Mouse (Mus musculus) layer of hippocampus, adult 9-11 months (tissue): Measurements from ENCODE around the gene 4921524J17Rik.

Source experiments
- DNase-seq: peaks from one replicate; pipeline ENCODE4 v3.0.0; 2022

Gene 4921524J17Rik

DNA sequence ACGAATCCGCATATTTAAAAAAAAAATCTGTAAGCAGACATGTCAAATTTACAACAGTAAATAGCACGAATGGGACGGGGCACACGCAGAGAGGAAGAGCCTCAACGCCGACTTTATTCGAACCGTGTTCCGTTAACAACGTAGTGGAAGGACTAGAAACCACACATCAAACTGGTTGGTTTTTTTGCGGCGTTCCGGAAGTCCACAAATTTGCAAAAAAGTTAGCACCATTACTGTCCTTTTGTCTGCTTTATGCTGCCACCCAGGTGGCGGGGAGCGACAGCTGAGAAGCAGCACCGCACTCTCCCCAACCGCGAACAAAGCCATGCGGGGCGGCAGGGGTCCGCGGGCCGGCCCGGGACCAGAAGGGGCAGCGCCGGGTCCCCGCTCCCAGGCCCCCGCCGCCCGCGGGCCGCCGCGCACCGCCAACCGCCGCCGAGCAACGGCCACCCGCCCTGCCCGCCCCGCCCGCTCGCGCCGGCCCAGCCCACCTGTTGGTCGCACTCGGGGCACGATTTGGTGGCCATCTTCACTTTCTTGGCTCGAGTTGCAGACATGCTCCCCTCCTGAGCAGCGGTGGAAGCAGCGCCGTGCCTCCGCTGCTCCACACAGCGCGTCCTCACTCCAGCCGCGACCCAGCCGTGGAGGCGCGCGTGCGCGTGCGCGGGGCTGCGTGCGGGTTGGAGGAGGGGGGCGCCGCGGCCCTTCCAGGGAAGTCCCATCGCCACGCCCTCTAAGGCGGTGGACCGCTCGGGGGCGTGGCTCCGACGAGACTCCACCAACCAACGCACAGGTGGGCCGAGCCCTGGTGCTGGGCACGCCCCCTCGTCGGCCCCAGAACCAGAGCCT lies at the start of gene 4921524J17Rik:
4921524J17Rik (minus strand) TSS at position 666 of the 849 bp plus-strand sequence.
- peak; percentile 98 for DNase-seq

DNA sequence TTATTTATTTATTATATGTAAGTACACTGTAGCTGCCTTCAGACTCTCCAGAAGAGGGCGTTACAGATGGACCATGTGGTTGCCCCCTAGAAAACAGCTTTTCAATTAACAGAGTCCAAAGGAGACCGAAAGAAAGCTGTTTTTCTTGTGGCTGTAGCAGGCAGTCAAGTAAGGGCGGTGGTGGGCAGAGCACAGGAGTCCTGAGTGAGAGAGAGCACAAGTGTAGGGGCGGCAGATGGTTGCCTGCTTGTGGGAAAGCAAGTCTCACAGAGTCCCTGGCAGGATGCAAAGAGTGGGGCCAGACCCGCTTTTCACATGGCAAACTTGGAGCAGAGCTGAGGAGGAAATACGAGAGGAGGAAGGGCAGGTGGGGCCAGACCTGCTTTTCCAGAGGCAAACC lies 49.8 kb upstream of the 4921524J17Rik start:
- DNase-seq: peak; percentile 67

DNA sequence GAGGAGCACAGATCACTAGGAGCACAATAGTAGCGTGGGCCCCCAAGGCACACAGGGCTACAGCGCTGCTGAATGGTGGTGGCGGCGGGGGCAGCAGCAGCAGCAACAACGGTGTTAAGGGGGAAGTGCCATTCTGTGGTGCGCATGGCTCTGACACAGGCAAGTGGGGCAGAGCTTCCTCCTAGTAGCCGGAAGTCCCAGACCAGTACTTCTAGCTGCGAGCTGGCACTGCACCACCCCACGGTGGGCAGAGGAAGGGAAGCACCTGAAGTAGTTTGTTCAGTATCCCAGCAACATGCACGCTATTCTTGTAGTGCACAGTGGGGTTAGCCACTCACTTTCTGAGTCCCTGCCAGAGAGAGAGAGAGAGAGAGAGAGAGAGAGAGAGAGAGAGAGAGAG lies 49.3 kb upstream of the 4921524J17Rik start:
- DNase-seq: peak; percentile 51

DNA sequence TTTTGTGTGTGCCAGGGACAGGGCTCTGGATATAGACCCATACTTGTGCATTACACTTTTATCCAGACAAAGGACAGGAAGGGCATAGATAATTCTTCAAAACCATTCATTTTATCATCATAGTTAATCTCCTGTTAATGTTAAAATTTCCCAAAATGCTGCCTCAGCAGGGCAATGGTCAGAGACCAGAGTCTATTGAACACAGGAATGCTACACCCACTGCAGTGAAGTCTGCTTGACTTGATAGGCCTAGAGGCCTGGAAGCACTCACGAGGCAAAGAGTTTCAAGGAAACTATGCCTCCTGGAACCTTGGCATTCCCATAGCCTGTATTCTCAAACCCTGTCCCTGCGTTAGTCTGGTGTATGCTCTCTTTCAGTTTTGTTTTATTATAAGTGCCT lies 47.1 kb upstream of the 4921524J17Rik start:
- DNase-seq: no peak

DNA sequence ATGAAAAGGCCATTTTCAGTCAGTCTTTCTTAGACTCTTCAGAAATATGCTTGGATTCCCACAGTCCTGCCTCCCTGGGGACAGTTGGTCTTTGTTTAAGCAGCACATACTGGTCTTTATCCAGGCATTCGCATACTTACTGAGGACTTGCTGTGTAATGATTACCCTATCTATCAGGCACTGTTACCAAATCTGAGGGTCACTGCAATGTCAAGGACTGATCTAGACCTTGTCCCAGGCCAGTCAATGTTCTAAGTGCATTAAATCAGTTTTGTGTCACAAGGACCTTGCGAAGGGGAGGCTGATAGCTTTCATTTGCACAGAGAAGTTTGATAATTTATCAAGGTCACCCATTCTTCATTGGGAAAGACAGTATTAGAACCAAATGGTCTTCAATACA lies 45.8 kb upstream of the 4921524J17Rik start:
- no peak for DNase-seq

DNA sequence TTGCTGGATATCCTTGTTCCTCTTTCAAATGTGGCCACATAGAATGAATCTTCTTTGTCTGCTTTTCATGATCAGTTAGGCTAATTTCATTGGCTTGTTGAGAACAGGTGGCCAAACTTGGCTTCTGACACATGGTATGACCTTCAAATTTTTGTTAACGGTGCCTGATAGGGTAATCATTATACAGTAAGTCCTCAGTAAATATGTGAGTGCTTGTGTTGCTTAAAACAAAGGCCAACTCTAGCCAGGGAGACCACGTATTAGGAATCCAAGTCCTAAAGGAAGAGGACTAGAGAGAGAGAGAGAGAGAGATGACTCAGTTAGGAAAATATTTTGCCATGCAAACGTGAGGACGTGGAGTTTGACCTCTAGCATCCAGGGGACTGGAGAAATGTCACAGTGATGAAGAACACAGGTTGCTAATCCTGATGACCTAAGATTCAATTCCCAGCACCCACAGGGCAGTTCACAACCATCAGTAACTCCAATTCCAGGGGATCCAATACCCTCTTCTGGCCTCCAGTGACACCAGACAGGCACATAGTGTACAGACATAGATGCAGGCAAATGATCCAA lies 44.4 kb upstream of the 4921524J17Rik start:
- DNase-seq: no peak

DNA sequence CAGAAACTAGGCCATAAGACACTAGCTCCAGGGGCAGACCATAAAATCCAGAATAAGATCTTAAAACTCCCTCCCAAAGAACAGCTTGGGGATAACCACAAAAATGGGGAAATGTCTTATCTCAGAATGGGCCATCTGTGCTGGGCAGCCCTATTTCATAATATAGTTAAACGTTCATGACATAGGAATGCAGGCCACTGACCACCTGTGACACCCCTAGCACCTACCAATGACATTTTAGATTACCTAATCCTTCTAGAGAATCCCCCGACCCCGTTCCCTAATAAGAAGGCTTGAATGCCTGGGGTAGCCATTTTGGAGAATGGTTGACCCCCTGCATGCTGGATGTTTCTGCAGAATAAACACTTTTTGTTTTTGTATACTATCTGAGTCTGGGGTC lies 42.3 kb upstream of the 4921524J17Rik start:
- no peak for DNase-seq

DNA sequence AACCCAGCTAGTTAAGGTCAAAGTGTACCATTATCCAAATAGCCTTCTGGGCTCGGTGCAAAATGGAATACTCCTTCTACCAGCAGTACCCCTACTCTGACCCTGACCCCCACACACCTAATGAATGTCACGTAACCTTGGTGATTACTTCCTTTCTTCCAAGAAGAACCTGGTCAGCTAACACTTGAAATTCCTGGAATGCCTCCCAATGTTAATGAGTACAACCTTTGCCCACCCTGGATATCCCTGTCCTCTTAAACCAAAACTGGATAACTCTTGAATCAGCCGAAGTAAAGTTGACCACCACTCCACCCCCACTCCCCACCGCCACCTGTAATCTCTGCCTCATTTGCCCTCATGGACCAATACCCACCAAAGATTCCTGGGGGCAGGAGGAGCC lies 40.6 kb upstream of the 4921524J17Rik start:
- no peak for DNase-seq

DNA sequence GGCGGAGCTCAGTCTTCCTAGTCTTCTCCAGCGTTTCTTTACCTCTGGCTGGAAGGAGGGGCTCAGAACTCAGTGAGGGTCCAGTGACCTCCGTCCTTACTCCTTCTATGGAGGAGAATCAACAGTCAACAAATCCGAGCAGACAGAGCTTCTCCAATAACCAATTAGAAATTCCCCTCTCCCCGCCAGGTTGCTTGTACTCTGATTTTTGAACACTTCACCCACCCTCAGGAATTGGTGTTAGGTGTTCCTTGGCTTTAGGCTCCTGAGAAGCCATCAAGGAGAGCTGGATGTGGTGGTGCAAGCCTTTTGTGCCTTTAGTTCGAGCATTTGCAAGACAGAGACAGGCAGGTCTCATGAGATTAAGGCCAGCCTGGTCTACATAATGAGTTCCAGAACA lies 40.2 kb upstream of the 4921524J17Rik start:
- DNase-seq: no peak

DNA sequence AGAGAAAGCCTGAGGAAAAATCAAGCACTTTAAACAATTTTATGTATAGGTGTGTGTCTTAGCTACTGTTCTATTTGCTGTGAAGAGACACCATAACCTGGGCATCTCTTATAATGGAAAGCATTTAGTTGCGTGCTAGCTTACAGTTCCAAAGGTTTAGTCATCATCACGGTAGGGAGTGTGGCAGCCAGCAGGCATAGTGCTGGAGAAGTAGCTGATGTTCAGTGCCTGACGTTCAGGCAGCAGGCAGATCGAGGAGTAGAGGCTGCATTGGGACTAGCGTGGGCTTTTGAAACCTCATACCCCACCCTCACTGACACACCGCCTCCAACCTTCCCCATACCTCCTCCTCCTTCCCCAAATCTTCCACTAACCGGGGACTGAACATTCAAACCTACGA lies 38.1 kb upstream of the 4921524J17Rik start:
- no peak for DNase-seq

DNA sequence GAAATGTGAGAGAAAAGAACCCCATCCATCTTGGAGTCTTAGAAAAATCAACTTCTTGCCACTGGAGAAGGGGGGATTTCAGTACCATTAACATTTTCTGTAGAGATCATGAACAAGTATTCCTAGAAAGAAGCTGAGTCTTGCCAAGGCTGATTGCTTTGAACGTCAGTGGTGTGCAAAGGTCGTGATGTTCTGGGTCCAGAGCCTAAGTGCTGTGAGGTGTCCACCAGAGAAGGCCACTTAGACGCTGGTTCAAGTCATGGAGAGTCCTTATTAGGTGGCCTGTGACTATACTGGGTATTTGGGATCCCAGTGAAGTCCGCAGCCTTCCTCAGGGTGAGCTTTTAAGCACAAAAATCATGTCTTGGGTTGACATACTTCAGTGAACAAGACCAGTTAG lies 33.4 kb upstream of the 4921524J17Rik start:
- DNase-seq: no peak

DNA sequence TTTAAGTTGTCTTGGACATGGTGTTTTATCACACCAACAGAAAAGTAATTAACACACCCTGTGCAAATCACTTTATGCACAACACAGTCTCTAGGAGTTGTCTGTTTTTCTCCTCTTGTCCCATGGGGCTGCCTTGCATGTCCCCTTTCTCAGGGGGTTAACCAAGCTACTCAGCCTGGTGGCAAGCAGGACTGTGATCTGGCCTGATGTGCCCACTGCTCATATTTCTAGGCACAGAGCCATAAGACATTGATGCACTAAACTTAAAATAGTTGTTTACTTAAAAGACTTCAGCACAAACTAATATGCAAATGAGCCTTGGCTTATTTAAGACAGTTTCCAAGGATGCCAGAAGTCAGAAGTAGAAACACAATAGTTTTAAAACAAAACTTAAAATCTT lies 31.7 kb upstream of the 4921524J17Rik start:
- no peak for DNase-seq

DNA sequence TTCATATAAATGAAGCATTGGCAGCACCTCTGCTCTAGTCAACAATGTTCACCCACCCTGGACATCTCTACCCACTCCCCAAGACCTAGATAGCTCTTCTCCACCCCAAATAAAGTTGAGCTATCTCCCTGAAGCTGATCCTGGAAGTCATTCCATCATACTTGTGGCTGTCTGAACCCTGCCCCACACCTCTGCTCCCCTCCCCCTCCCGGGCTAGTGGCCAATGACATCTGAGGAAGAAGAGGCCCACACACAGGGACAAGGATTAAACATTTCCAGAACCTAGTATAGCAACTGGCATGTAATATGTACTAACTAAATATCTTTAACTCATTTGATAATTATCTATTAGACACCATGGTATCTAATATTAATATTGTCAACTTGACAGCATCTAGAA lies 29.8 kb upstream of the 4921524J17Rik start:
- DNase-seq: no peak

DNA sequence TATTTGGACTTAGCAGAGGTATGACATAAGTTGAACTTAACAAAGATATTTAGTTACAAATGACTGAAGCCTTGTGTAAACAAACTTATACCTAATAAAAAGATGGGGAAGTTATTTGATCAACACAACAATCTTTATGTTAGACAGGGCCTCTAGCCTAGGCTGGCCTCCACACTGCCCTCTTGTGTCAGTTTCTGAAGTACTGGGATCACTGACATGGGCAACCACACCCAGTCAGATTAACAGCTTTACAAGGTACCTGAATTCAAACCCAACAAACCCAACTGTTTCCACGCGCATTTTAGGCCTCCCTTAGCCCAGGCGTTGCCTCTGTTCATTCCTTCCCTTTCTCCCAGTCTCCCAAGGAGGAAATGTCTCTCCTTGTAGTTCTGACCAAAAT lies 28.7 kb upstream of the 4921524J17Rik start:
- no peak for DNase-seq

DNA sequence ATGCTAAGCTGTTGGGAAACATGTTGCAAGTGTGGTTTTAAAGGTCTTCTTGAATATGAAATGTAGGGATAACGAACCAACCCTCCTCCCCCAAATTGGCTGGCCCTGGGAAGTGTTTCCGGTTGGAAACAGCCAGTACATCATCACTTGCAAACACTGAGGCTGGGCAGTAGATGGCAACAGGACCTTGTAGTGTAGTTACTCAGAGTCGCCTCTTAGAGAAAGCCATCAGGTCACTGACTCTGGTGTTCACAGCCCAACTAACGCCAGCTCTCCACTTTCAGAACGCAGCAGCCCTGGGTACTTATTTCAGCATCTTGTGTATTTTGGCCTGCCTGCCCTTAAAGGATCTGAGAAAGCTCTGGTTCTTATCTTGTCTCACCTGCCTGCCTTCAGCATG lies 28.2 kb upstream of the 4921524J17Rik start:
- DNase-seq: peak; percentile 14

DNA sequence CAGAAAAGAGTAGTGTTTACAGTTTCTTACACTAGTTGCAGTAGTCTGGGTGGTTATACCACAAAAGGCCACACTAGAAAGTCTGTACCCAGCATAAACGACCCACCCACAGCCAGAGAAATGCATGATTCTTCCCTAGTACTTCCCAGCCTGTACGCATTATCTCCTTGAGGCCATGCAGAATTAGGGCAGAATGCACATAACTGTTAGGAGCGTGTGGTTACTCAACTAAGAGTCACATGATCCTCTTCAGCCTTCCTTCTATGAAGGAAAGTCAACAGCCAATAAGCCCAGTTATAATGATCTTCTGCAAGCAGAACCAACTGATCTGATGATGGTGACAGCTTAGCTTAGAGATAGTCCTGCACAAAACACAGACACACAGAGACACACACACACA lies 26.9 kb upstream of the 4921524J17Rik start:
- DNase-seq: no peak

DNA sequence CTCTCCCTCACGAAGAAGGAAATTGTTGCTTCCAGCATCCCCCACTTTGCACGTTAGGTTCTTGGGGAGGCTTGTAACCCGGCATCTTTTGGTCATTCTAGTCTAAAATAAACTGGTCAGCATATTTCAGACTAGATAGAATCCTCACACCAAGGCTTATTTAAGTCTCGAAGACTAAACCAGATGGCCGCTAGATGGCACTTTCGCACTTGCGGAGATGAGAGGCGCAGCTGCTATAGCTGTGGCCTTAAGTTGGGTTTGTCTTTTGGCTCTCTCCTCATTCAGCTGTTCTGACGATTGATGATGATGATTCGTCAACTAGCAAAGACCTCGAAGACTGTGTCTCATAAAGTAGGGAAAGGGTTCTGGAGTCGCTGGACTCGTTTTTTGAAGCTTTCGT lies 23.9 kb upstream of the 4921524J17Rik start:
- DNase-seq: peak; percentile 55

DNA sequence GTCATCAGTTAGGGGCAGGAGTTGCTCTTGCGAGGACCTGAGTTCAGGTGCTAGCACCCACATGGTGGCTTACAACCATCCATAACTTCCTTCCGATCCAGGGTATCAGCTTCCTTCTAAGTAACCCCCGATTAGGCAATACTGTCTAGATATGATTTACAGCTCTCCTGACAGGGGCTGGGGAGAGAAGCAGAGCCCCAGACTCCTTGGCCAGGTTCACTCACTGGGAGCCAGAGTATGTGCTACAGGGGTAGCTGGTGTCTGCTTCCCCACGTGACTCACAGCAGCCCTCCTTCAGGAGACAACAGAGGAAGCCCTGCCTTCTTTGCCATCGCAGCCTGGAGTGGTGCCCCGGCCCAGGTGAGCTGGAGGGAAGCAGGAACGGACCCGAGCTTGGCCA lies 22.1 kb upstream of the 4921524J17Rik start:
- DNase-seq: no peak

DNA sequence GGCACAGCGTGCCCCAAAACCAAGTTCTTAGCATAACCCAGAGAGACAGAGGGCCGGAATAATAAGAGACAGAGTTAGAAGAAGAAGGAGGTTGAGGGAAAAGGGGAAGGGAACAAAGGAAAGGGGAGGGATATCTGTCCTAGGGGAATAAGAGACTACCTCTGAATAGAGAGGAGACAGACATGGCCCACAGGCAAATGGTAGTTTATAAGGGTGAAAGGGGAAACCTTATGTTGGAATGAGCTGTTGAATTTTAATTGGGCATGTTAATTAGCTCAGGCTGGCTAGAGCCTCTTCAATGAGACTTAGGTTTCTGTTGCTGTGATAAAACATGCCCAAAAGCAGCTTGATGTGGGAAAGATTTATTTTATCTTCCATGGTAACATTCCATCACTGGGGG lies 20.6 kb upstream of the 4921524J17Rik start:
- no peak for DNase-seq

DNA sequence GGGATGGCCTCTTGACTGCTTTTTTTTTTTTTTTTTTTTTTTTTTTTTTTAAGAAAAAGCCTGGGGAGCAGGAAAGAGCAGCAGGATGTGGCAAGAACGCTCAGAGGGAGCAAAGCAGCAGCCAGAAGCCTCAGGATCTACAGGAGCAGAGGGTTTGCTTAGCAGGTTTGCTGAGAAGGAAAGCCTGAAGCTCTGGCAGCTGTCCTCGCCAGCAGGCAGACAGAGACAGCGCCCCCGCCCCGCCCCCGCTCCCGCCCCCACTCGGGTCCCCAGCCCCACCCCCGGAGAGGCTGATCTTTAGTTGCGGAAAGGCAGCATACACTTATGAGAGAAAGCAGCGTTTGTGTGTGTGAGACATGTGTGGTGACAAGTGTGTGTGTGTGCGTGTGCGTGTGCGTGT lies 19.7 kb upstream of the 4921524J17Rik start:
- no peak for DNase-seq

DNA sequence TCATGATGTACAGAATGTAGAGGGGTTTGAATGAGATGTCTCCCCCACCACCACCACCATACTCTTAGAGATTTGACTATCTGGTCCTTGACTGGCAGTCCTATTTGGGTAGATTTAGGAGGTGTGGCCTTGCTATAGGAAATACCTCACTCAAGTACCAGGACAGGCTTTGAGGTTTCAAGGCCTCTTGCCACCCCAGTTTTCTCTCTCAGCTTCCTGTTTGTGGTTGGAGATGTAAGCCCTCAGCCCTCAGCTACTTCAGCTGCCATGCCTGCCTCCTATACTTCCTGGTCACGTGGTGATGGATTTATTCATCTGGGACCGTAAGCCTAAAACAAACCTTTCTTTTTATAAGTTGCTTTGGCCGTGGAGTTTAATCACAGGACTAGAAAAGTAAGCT lies 17.7 kb upstream of the 4921524J17Rik start:
- DNase-seq: no peak

DNA sequence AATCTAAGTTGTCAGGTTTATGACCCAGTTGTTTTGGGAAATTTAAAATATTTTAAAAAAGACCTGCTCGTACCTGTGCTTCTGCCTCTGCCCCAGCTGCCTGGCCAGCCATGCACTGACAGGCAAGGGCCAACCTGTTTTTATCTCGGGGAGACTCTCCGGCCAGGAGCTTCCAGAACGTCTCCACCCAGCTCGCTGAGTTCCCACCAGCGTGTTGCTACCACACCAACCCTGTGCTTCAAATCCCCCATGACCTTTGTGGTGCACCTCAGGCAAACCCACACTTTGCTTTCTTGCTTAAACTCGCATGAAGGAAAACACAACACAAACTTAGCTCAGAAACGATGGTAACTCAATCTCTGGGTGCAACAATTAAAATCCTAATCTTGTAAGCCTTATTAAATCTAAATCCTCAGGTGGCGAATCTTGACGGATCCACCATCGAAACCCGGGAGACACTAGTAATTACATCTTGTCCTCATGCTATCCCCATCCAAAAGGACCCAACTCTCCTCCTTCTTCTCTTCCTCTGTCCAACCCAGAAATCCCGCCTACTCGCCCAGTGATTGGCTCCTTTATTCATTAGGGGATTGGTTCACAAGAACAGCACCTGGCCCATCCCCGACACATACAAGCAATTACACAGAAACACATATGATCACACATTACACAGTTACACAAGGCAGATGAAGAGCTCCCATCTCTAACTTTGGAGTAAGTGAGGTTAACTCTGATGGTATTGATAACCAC lies 13.5 kb upstream of the 4921524J17Rik start:
- no peak for DNase-seq

DNA sequence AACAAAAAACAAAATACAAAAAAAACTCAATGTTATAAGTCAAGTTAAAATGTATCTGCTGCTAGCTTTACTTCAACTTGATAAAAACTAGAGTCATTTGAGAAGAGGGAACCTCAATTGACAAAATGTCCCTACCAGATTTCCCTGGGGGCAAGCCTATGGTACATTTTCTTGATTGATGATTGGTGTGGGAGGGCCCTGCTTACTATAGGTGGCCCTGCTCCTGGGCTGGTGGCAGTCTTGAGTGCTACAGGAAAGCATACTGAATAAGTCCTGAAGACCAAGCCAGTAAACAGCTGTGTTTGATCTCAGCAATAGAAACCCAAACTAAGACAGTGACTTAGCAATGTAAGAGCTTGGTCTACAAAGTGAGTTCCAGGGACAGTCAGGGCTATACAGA lies 11.5 kb upstream of the 4921524J17Rik start:
- DNase-seq: no peak

DNA sequence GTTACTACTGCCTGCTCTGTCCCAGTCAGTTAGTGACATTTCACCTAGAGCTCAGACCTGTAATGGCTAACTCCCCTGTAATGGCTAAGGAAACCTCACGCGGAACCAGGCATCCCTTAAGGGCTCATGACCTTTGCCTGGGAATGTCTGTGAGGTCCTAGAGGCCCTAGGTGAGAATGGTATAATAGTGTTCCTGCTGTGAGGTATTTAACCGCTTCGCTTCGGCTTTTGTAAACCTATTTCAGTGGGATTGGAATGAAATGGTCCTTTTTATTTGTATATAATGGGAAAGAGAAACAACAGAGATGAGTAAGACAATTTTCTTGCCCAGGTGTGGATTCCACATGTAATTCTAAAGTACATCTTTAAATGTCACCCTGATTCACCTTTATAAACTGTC lies 8.9 kb upstream of the 4921524J17Rik start:
- DNase-seq: no peak
